In genomic region chr1:175692246-175692996, GRCm38 (mm10) we compare ENCODE assay signal across 8 mouse cellular contexts. TPM values are rescaled to one million over a fixed set of nuclear protein-coding genes. Genes with fewer than 3 reads are reported as not detected.
DNase-seq lines count a peak whose midpoint lies in the region; ATAC-seq and TF ChIP-seq lines count a peak whose summit lies in the region.

Gene Opn3 (minus strand): TSS chr1:175692776.
Gene Chml (minus strand): TSS chr1:175692901.

- H3K27me3 ChIP-seq in C2C12 (ENCODE audit: control insufficient read depth, insufficient read depth, insufficient read length): no peaks in the 10 kb centered on the region
- H3K27me3 ChIP-seq in erythroblast, embryonic 14.5 days (ENCODE audit: control insufficient read depth): no peaks in the 10 kb centered on the region
- H3K27me3 ChIP-seq in heart, embryonic 11.5 days (ENCODE audit: control insufficient read depth, insufficient read depth, low read length): no peaks in the 10 kb centered on the region
- H3K27me3 ChIP-seq in kidney, embryonic 16.5 days (ENCODE audit: insufficient read depth, low read length): no peaks in the 10 kb centered on the region
- H3K27me3 ChIP-seq in liver, adult 2 months (ENCODE audit: control insufficient read depth, insufficient read depth, low read length): no peaks in the 10 kb centered on the region
- no peaks in the 10 kb centered on the region for H3K27me3 ChIP-seq in myocyte (ENCODE audit: control insufficient read depth, insufficient read depth, insufficient read length)
- H3K27me3 ChIP-seq in splenic B cell, adult 2 months (ENCODE audit: control insufficient read depth, insufficient read depth, low read length, poor library complexity, severe bottlenecking): no peaks in the 10 kb centered on the region

- H3K79me3 ChIP-seq in C2C12 (ENCODE audit: low read depth): no peaks in the 10 kb centered on the region

- ATAC-seq in heart, embryonic 11.5 days (replicated peaks; ENCODE audit: insufficient number of reproducible peaks, low FRiP score, low TSS enrichment): peak; percentile 99
- ATAC-seq in kidney, embryonic 16.5 days (ENCODE audit: low FRiP score, low TSS enrichment): peak; percentile 98

- WGBS in heart, embryonic 11.5 days (ENCODE audit: insufficient replicate concordance): under 1% methylated on average over 72 of the region's 73 CpGs
- 0% methylated on average over 67 of the region's 73 CpGs for WGBS in kidney, embryonic 16.5 days
- WGBS in liver, adult 2 months: 1% methylated on average over 73 of the region's 73 CpGs

- DNase-seq in brain, embryonic 14.5 days (ENCODE audit: low read depth): peak; percentile 100
- DNase-seq in liver, adult 2 months (ENCODE audit: extremely low read depth, low read depth, low spot score): peak; percentile 98
- DNase-seq in splenic B cell, adult 2 months (ENCODE audit: low read depth, low spot score): peak; percentile 100

- peak within 1 kb of the TSS; percentile 65 for H3ac ChIP-seq in C2C12 (ENCODE audit: control insufficient read depth, insufficient read length, low read depth)
- peak within 1 kb of the TSS; percentile 93 for H3ac ChIP-seq in myocyte (ENCODE audit: control insufficient read depth, insufficient read length)

- H3K36me3 ChIP-seq in C2C12 (ENCODE audit: control insufficient read depth, insufficient read depth) (no peaks in the 10 kb centered on the region), myocyte (ENCODE audit: control insufficient read depth, insufficient read depth) (no peaks in the 10 kb centered on the region)
- peaks cover 7% of the 10 kb centered on the region for H3K36me3 ChIP-seq in erythroblast, embryonic 14.5 days (ENCODE audit: control insufficient read depth)
- H3K36me3 ChIP-seq in heart, embryonic 11.5 days (ENCODE audit: control insufficient read depth, insufficient read depth, low read length): no peaks in the 10 kb centered on the region; the same call in 1 of the 2 replicates
- H3K36me3 ChIP-seq in kidney, embryonic 16.5 days (ENCODE audit: insufficient read depth, low read length): peaks cover 8% of the 10 kb centered on the region
- peaks cover 3% of the 10 kb centered on the region; the same call in 1 of the 2 replicates for H3K36me3 ChIP-seq in liver, adult 2 months (ENCODE audit: control insufficient read depth, insufficient read depth, low read length)
- no peaks in the 10 kb centered on the region for H3K36me3 ChIP-seq in splenic B cell, adult 2 months (ENCODE audit: control insufficient read depth, insufficient read depth, low read length, poor library complexity, severe bottlenecking)

- TF ChIP-seq CTCF in C2C12 (IDR thresholded peaks at IDR 0.05; ENCODE audit: control insufficient read depth, insufficient read depth, insufficient read length): no peak
- TF ChIP-seq CTCF in brain, embryonic 14.5 days (IDR thresholded peaks at IDR 0.05; ENCODE audit: borderline replicate concordance, extremely low read depth, insufficient read depth, insufficient read length): no peak
- no peak for TF ChIP-seq CTCF in liver, adult 2 months (IDR thresholded peaks at IDR 0.05; ENCODE audit: low read depth, low read length)

- peak; percentile 99 for TF ChIP-seq POLR2A in brain, embryonic 14.5 days (IDR thresholded peaks at IDR 0.05; ENCODE audit: borderline replicate concordance, extremely low read depth, insufficient read depth, insufficient read length, poor library complexity, severe bottlenecking)
- peak; percentile 78; the same call in 1 of the 2 replicates for TF ChIP-seq POLR2A in liver, adult 2 months (IDR thresholded peaks at IDR 0.05; ENCODE audit: extremely low read depth, insufficient read depth, low read length)
- peak; percentile 92 for TF ChIP-seq POLR2A in myocyte (IDR thresholded peaks at IDR 0.05; ENCODE audit: insufficient read length, low read depth)

- peak within 1 kb of the TSS; percentile 80 for H3K27ac ChIP-seq in heart, embryonic 11.5 days (ENCODE audit: low read depth, low read length)
- H3K27ac ChIP-seq in kidney, embryonic 16.5 days (ENCODE audit: low read length): peak within 1 kb of the TSS; percentile 86
- H3K27ac ChIP-seq in liver, adult 2 months (replicated peaks; ENCODE audit: insufficient read depth, low read depth, low read length): peak within 1 kb of the TSS; percentile 24; the same call in 1 of the 2 replicates

- H3K4me1 ChIP-seq in erythroblast, embryonic 14.5 days (ENCODE audit: control insufficient read depth): peaks cover 25% of the 10 kb centered on the region
- H3K4me1 ChIP-seq in heart, embryonic 11.5 days (ENCODE audit: control insufficient read depth, insufficient read depth, low read length): peaks cover 13% of the 10 kb centered on the region
- peaks cover 9% of the 10 kb centered on the region for H3K4me1 ChIP-seq in kidney, embryonic 16.5 days (ENCODE audit: insufficient read depth, low read length)
- peaks cover 3% of the 10 kb centered on the region for H3K4me1 ChIP-seq in liver, adult 2 months (ENCODE audit: control insufficient read depth, insufficient read depth, low read length)

- peak within 1 kb of the TSS; percentile 68 for H3K4me3 ChIP-seq in C2C12 (ENCODE audit: insufficient read depth, poor library complexity, severe bottlenecking)
- peak within 1 kb of the TSS; percentile 85 for H3K4me3 ChIP-seq in erythroblast, embryonic 14.5 days (replicated peaks)
- peak within 1 kb of the TSS; percentile 84 for H3K4me3 ChIP-seq in heart, embryonic 11.5 days (ENCODE audit: low read depth, low read length)
- peak within 1 kb of the TSS; percentile 82 for H3K4me3 ChIP-seq in kidney, embryonic 16.5 days (ENCODE audit: low read length)
- H3K4me3 ChIP-seq in liver, adult 2 months (ENCODE audit: insufficient read depth, low read depth, low read length): peak within 1 kb of the TSS; percentile 89
- peak within 1 kb of the TSS; percentile 68 for H3K4me3 ChIP-seq in myocyte

- H3K79me2 ChIP-seq in C2C12 (ENCODE audit: control insufficient read depth, insufficient read depth): peaks cover 21% of the 10 kb centered on the region
- H3K79me2 ChIP-seq in liver, adult 2 months (ENCODE audit: control insufficient read depth, insufficient read depth, low read length): no peaks in the 10 kb centered on the region
- H3K79me2 ChIP-seq in myocyte (ENCODE audit: control insufficient read depth, insufficient read depth): peaks cover 5% of the 10 kb centered on the region

- H3K9ac ChIP-seq in heart, embryonic 11.5 days (ENCODE audit: low read depth, low read length): peak within 1 kb of the TSS; percentile 87
- peak within 1 kb of the TSS; percentile 87 for H3K9ac ChIP-seq in kidney, embryonic 16.5 days (replicated peaks; ENCODE audit: low read length)
- peak within 1 kb of the TSS; percentile 88 for H3K9ac ChIP-seq in liver, adult 2 months (ENCODE audit: low read depth, low read length)

- peak within 1 kb of the TSS; percentile 87 for H3K4me2 ChIP-seq in heart, embryonic 11.5 days
- peak within 1 kb of the TSS; percentile 73 for H3K4me2 ChIP-seq in kidney, embryonic 16.5 days (replicated peaks; ENCODE audit: low read depth, low read length)
- H3K4me2 ChIP-seq in myocyte (ENCODE audit: low read depth): peak within 1 kb of the TSS; percentile 96

- no peaks in the 10 kb centered on the region for H3K9me3 ChIP-seq in erythroblast, embryonic 14.5 days (ENCODE audit: control insufficient read depth, low read length)
- no peaks in the 10 kb centered on the region for H3K9me3 ChIP-seq in heart, embryonic 11.5 days (replicated peaks; ENCODE audit: control insufficient read depth, low read length)
- H3K9me3 ChIP-seq in kidney, embryonic 16.5 days (ENCODE audit: low read length): no peaks in the 10 kb centered on the region

TF ChIP-seq in C2C12, 6 proteins besides CTCF, POLR2A, EP300 and RAD21:
- TF ChIP-seq USF1 (IDR thresholded peaks at IDR 0.05; ENCODE audit: low read depth) (no peak), MYOG (IDR thresholded peaks at IDR 0.05; ENCODE audit: control insufficient read depth, extremely low read depth, insufficient read length) (no peak), FOSL1 (IDR thresholded peaks at IDR 0.05; ENCODE audit: insufficient read depth, low read length, poor library complexity, severe bottlenecking) (no peak), MYOD1 (IDR thresholded peaks at IDR 0.05; ENCODE audit: control insufficient read depth, insufficient read length, low read depth) (no peak), CEBPB (IDR thresholded peaks at IDR 0.05; ENCODE audit: low read depth) (no peak), MAX (IDR thresholded peaks at IDR 0.05) (no peak)

TF ChIP-seq in myocyte, 11 proteins besides CTCF, POLR2A, EP300 and RAD21 (continues in another document):
- TF ChIP-seq MYOG (IDR thresholded peaks at IDR 0.05; ENCODE audit: control insufficient read depth in 1 of 3, insufficient read depth in 1 of 3, insufficient read length in 2 of 3, low read depth in 2 of 3): no peak
- peak; percentile 93 for TF ChIP-seq POLR2AphosphoS2 (IDR thresholded peaks at IDR 0.05; ENCODE audit: insufficient read length, low read depth)
- peak in 1 of 3 experiments; percentile 1 for TF ChIP-seq MYOD1 (IDR thresholded peaks at IDR 0.05; ENCODE audit: control insufficient read depth in 1 of 3, insufficient read length in 2 of 3, low read depth in 2 of 3)
- no peak for TF ChIP-seq CEBPB (IDR thresholded peaks at IDR 0.05; ENCODE audit: insufficient read depth, poor library complexity, severe bottlenecking)
- no peak for TF ChIP-seq MAX (IDR thresholded peaks at IDR 0.05; ENCODE audit: low read depth)
- TF ChIP-seq SRF (IDR thresholded peaks at IDR 0.05; ENCODE audit: control insufficient read depth, insufficient read length, low read depth): peak; percentile 19
- TF ChIP-seq TCF12 (IDR thresholded peaks at IDR 0.05; ENCODE audit: insufficient read depth, poor library complexity, severe bottlenecking): no peak
- no peak for TF ChIP-seq E2F4 (IDR thresholded peaks at IDR 0.05; ENCODE audit: insufficient read depth)
- TF ChIP-seq USF1 (IDR thresholded peaks at IDR 0.05; ENCODE audit: low read depth): no peak

RNA-seq across cellular contexts. Expression of gene Opn3, which starts in this region (rescaled TPM):
- polyA plus RNA-seq in C2C12 (2012; fragmentation: generic; extraction: Trizol) (3.1 TPM), myocyte (2012; fragmentation: generic; extraction: Trizol) (4.8 TPM)
- polyA plus RNA-seq in brain, embryonic 14.5 days (2012; rRNA removed): 3.5 and 4.5 TPM in 2 replicates
- 0.07 TPM in 1 of 2 replicates, not detected in the other for polyA plus RNA-seq in erythroblast, embryonic 14.5 days (2012)
- polyA plus RNA-seq in heart, embryonic 11.5 days (2014; fragmentation: Nextera tagmentation; extraction: Ambion mirVana): 12.5 and 15.0 TPM in 2 replicates
- polyA plus RNA-seq in kidney, embryonic 16.5 days (2015; fragmentation: Nextera tagmentation; extraction: Ambion mirVana): 9.3 and 9.4 TPM in 2 replicates
- 0.18 and 0.40 TPM in 2 replicates for total RNA-seq in liver, adult 2 months (2014; rRNA removed)
- polyA plus RNA-seq in liver, adult 2 months (2012; rRNA removed): 0.21 and 0.28 TPM in 2 replicates

RNA-seq across cellular contexts. Expression of gene Chml, which starts in this region (rescaled TPM):
- polyA plus RNA-seq in C2C12 (2012; fragmentation: generic; extraction: Trizol): 1.2 TPM
- polyA plus RNA-seq in brain, embryonic 14.5 days (2012; rRNA removed): 4.3 and 5.2 TPM in 2 replicates
- 0.19 and 0.54 TPM in 2 replicates for polyA plus RNA-seq in erythroblast, embryonic 14.5 days (2012)
- polyA plus RNA-seq in heart, embryonic 11.5 days (2014; fragmentation: Nextera tagmentation; extraction: Ambion mirVana): 6.8 and 7.4 TPM in 2 replicates
- polyA plus RNA-seq in kidney, embryonic 16.5 days (2015; fragmentation: Nextera tagmentation; extraction: Ambion mirVana): 3.0 and 3.6 TPM in 2 replicates
- 1.8 and 2.3 TPM in 2 replicates for total RNA-seq in liver, adult 2 months (2014; rRNA removed)
- polyA plus RNA-seq in liver, adult 2 months (2012; rRNA removed): 0.98 and 1.6 TPM in 2 replicates
- polyA plus RNA-seq in myocyte (2012; fragmentation: generic; extraction: Trizol): 1.0 TPM

Comparison
In these comparisons a context has a peak if more than half of its experiments do, and no peak if none do; other contexts are left out.
1. Peak in every context shown above with its lines: DNase-seq, ATAC-seq, H3K4me3 ChIP-seq and H3K27ac ChIP-seq.
2. H3K27ac ChIP-seq: peak in every context shown above with its lines; median percentile 86 in kidney, embryonic 16.5 days; 80 in heart, embryonic 11.5 days; 24 in liver, adult 2 months.